Mouse (Mus musculus) retina, embryonic 14.5 days (tissue): ENCODE results near the gene Gm49380.

Experiments
- DNase-seq: peaks from one replicate; pipeline ENCODE4 v3.0.0-alpha.2; 2015; ENCODE audit warnings: low spot score

Gene Gm49380

GRCm38 (mm10) chr9:44074395-44075275 is 38.7 kb downstream of the Gm49380 start:
- no peak for DNase-seq

- DNase-seq, result no peak
These were observed 40.2 kb downstream of the Gm49380 start for GRCm38 (mm10) chr9:44073115-44073514.

GRCm38 (mm10) chr9:44072599-44072915 is 40.7 kb downstream of the Gm49380 start:
- no peak for DNase-seq

GRCm38 (mm10) chr9:44071914-44072598 is 41.2 kb downstream of the Gm49380 start:
- peak; percentile 78 for DNase-seq

GRCm38 (mm10) chr9:44070844-44071231 is 42.5 kb downstream of the Gm49380 start:
- DNase-seq, result no peak

GRCm38 (mm10) chr9:44070113-44070843 is 43.0 kb downstream of the Gm49380 start:
- no peak for DNase-seq

- DNase-seq, result no peak
These were observed 44.0 kb downstream of the Gm49380 start for GRCm38 (mm10) chr9:44069252-44069651.

GRCm38 (mm10) chr9:44067960-44068330 is 45.4 kb downstream of the Gm49380 start:
- DNase-seq, result no peak

- peak; percentile 34 for DNase-seq
These were observed 45.9 kb downstream of the Gm49380 start for GRCm38 (mm10) chr9:44067241-44067959.

- DNase-seq, result peak; percentile 99
These were observed 46.5 kb downstream of the Gm49380 start, which contains the start of gene Usp2 for GRCm38 (mm10) chr9:44066785-44067225. Gene Usp2, plus strand, starts transcription at chr9:44067021.

- DNase-seq, result no peak
These were observed 48.1 kb downstream of the Gm49380 start for GRCm38 (mm10) chr9:44065177-44065576.

- DNase-seq, result no peak
These were observed 54.7 kb downstream of the Gm49380 start for GRCm38 (mm10) chr9:44058606-44059005.

- no peak for DNase-seq
These were observed 59.4 kb downstream of the Gm49380 start for GRCm38 (mm10) chr9:44053936-44054335.

- DNase-seq, result no peak
These were observed 60.4 kb downstream of the Gm49380 start for GRCm38 (mm10) chr9:44052855-44053254.

- no peak for DNase-seq
These were observed 63.7 kb downstream of the Gm49380 start for GRCm38 (mm10) chr9:44049381-44050165.

GRCm38 (mm10) chr9:44048541-44049380 is 64.5 kb downstream of the Gm49380 start:
- DNase-seq, result no peak

- DNase-seq, result no peak
These were observed 65.5 kb downstream of the Gm49380 start for GRCm38 (mm10) chr9:44047571-44048490.

- DNase-seq, result no peak
These were observed 66.2 kb downstream of the Gm49380 start for GRCm38 (mm10) chr9:44047071-44047470.

- DNase-seq, result no peak
These were observed 66.9 kb downstream of the Gm49380 start for GRCm38 (mm10) chr9:44046426-44046825.
